Mouse (Mus musculus): ENCODE measurements at regions not wholly inside any gene's neighbourhood (a gene's known extent, or its start where the extent isn't known, plus 50 kb on each side); places are given as distances from the start of the nearest gene placed in this dataset.

DNA sequence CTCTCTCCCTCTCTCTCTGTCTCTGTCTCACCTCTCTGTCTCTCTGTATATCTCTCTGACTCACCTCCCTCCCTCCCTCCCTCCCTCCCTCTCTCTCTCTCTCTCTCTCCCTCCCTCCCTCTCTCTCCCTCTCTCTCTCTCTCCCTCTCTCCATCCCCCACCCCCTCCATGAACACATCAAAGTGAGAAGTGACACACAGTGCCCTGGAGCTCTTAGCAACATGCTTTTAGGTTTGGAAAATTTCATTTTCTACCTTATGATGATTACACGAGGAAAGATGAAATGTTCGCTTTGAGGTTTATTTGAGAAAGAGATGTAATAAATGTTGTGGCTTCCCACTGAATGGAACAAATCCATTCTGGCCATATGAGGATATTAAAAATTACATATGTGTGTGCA, 95.6 kb upstream of the Smarca2 start:
- in situ Hi-C loops (cut with MboI; ENCODE audit: low pct_unique_long_range_greater_than_20kb in 1 of 2, low sequenced_read_pairs in 2 of 2, unreplicated experiment in 1 of 2), result no loop called here

DNA sequence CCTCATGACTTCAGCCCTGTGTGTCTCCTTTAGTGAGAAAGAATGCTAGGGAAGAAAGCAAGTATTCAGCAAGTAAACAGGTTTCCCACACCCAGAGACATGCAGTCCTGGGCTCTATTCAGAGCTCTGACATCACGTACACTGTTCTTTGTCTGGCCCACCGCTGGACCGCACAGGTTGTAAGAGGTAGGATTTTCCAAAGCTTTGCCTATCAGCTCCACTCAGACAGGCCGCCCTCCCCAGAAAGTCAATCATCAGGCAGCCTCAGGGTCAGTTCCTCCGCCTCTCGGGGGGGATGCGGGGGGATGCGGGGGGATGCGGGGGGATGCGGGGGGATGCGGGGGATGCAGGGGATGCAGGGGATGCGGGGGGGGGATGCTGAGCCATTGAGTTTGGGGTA, 94.7 kb upstream of the Smarca2 start:
- in situ Hi-C loops (cut with MboI; ENCODE audit: low pct_unique_long_range_greater_than_20kb in 1 of 2, low sequenced_read_pairs in 2 of 2, unreplicated experiment in 1 of 2), result no loop called here

DNA sequence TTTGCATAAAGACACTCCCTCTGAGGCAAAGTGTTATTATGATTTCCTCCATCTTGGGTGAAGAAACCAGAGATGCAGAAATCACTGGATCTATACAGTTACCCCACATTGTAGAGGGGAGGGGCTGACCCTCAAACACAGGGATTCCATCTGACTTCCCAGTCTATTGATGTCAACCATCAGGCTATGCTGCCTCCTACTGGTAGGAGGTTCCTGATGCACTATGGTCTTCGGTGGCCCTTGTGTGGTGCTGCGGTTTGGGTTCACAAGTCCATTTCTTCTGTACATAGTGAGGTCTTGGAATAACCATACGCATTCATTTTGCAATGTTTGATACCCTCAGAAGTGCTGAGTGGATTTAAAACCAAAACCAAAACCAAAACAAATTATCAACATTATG, 94.0 kb upstream of the Smarca2 start:
- in situ Hi-C loops (cut with MboI; ENCODE audit: low pct_unique_long_range_greater_than_20kb in 1 of 2, low sequenced_read_pairs in 2 of 2, unreplicated experiment in 1 of 2), result no loop called here

DNA sequence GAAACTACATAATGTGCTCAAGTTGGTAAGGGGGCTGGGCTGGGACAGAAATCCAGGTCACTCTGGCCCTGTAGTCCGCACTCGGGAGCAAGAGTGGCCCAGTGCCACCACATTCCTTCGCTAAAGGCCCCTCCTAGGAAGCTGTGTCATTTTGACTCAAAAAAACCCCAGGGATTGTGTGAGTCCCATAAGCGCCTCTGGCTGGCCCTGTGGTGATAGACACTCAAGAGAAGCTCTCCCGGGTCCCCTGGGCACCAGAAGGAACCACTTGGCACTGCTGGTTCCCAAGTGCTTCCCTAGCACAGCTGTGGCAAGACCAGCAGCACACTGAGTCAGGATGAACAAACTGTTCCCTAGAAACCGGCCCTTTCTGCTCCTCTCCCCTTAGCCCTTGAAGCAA, 93.1 kb upstream of the Smarca2 start:
- in situ Hi-C loops (cut with MboI; ENCODE audit: low pct_unique_long_range_greater_than_20kb in 1 of 2, low sequenced_read_pairs in 2 of 2, unreplicated experiment in 1 of 2), result no loop called here

DNA sequence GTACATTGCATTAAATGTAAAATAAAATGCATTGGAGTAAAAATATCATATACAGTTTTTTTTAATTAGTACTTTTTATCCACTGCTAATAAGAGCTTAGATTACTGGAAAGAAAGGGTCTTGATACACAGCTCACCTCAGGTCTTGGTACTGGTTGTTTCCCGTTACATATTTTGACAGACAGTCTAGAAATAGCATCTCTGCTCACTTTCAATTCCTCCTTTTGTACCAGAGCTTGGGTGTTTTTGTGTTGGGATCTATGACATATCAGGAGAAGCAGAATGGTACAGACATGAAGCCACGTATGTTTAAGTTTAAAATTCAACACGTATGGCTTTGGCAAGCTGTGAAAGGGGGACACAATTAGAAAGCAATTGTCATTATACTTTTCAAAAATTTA, 80.3 kb upstream of the Smarca2 start:
- in situ Hi-C loops (cut with MboI; ENCODE audit: low pct_unique_long_range_greater_than_20kb in 1 of 2, low sequenced_read_pairs in 2 of 2, unreplicated experiment in 1 of 2), result no loop called here

DNA sequence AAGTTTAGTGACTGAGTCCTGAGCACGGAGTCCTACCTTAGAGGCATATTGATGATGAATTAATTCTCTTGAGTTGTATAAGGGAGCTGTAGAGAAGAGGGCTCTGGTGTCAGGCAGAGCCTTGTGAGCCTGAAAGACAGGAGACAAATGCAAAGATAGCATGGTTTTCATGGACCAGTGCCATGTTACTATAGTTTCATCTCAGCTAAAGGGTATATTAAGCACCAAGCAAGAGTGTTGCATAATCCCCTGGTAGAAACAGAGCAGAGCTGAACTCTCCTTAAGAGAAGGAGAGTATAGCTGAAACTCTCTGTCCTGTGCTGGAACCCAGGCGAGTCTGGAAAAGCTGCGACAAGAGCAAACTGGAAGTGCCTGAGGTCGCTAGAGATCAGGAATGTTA, 73.5 kb upstream of the Smarca2 start:
- in situ Hi-C loops (cut with MboI; ENCODE audit: low pct_unique_long_range_greater_than_20kb in 1 of 2, low sequenced_read_pairs in 2 of 2, unreplicated experiment in 1 of 2), result no loop called here

DNA sequence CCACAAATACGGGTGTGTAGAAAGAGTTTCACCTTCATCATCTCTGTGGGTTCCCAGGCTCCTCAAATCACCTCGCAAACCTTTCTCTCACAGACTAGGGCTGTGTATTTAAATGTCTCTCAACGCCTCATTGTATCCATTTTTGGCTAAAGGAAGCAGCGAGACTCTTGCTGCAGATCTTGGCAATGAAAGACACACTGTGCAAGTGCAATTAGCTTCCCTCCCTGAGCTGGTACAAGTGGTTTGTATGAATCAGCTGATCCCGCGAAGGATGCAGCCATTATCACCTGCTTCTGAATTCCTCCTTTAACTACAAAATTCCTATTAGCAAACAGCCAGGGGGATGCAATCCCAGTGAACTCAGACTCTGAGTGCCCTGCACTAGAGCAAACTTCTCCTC, 72.3 kb upstream of the Smarca2 start:
- in situ Hi-C loops (cut with MboI; ENCODE audit: low pct_unique_long_range_greater_than_20kb in 1 of 2, low sequenced_read_pairs in 2 of 2, unreplicated experiment in 1 of 2), result no loop called here

DNA sequence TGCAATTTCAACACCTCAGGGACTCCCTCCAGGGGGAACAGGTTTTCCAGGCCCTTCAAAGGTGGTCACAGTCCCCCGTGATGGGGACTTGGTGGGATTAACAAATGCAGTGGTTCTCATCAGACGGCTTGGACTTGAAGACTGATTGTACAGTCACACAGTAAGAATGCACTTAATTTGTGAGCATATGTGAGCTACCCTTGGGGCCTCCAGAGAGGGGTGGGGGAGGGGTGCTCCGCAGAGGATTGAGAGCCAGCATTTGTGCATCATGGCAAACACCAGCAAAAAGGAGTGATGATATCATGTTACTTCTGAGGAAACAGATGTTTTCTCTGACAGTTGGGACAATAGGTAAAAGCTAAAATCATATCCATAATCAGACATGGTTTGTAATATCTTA, 59.2 kb upstream of the Smarca2 start:
- in situ Hi-C loops (cut with MboI; ENCODE audit: low pct_unique_long_range_greater_than_20kb in 1 of 2, low sequenced_read_pairs in 2 of 2, unreplicated experiment in 1 of 2), result no loop called here

DNA sequence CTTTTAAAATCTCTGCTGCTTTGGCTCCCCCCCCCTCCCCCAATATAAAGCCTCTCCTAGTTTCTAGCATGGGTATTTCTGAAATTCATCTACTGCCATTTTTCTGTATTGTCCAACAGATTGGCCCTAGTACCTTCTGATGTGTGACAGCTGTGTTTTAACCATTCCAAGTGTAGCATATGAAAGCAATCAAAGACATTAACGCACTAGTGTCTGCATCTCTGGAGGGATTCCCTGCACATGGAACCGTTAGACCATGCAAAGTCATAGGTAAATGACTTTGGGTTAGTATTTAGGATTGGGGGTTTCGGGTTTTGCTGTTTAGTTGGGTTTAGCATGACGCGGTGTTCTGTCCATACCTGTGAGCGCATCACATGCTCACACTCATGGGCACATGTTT, 57.3 kb upstream of the Smarca2 start:
- in situ Hi-C loops (cut with MboI; ENCODE audit: low pct_unique_long_range_greater_than_20kb in 1 of 2, low sequenced_read_pairs in 2 of 2, unreplicated experiment in 1 of 2), result no loop called here

DNA sequence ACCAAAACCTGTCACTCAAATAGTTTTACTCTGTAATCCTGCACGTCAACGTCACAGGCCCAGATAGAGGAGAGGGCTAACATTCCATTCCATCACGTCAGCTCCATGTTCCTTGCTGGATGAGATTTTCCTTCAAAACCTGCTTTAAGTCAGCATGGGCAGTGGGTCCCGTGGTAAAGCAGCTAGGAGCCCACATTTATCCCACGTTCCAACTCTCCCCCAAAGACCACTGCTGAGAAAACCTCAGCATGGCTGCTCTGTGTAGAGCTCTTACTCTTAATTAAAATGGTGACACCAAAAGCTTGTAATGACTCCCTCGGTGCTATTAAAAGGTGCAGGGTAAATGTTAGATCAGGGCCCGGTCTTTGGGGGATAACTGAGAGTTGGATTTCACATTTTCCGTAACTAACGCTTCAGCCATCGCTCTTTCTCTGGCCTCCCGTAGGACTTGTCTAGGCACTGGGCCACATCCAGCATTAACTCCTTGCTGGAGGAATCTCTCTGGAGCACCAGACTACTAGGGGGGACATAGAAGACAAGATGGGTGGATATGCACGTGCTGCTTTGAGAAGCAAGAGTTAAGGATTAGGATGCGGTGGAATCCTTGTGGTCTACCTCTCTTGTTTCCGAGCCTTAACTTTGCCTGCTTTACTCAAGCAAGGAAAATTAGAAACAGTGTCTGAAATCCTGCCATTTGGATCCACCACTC, 56.1 kb upstream of the Smarca2 start:
- in situ Hi-C loops (cut with MboI; ENCODE audit: low pct_unique_long_range_greater_than_20kb in 1 of 2, low sequenced_read_pairs in 2 of 2, unreplicated experiment in 1 of 2), result no loop called here

DNA sequence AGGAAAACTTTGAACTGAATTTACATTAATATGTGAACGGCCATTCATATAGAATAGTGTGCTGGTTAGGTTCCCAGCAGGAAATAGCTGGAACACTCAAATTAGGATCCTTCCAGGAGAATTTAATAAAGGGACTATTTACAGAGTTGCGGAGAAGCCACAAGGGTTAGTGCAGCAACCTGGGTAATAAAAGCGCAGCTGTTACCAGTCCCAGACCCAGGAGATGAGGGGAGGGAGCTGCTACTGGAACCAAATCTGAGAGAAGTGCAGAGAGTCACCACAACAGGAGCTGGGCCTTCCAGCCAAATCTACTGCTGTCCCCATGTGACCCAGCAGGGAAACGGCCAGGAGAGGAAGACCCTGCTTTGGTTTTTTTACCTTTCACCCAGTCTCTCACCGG, 54.6 kb upstream of the Smarca2 start:
- in situ Hi-C loops (cut with MboI; ENCODE audit: low pct_unique_long_range_greater_than_20kb in 1 of 2, low sequenced_read_pairs in 2 of 2, unreplicated experiment in 1 of 2), result no loop called here

Data from mouse embryonic stem cell (cell line).